30 mouse cellular contexts compared by ENCODE assay signal in the genomic region with DNA sequence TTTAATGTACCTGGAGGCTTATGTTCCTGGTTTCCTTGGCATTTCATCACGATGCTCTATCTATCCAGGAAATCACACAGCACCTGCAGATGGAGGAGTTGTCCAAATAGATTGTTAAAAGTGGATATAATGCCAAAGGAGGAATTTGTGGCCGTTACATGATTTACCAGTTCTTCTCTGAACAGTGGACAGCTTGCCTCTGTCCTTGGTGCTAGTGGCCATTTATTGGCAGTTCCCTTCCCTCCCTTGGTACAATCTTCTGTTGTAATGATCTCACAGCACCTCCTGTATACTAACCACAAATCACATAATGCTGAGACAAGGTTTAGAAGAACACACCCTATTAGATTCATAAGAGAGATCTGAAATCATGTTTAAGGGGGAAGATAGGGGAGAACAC. TPM values are rescaled to one million over a fixed set of nuclear protein-coding genes. Genes with fewer than 3 reads are reported as not detected.
A peak's percentile ranks its signal among the peaks of the same experiment; 100 is the strongest.
DNase-seq lines count a peak whose midpoint lies in the region; ATAC-seq lines count a peak whose summit lies in the region.
"Had no signal": no experiment of that assay in that cellular context is flagged by ENCODE, and none has a peak within 500 bp of the region (broad histone marks: within the 10 kb centered on the region; RNA-seq: fewer than 3 reads in every experiment).

No protein-coding gene starts in this region.

- H3K4me3 ChIP-seq in embryonic facial prominence, embryonic 14.5 days (ENCODE audit: low read depth, low read length): no peak overlapping the region
- no peak overlapping the region for H3K4me3 ChIP-seq in midbrain, embryonic 10.5 days
- H3K4me3 ChIP-seq: gastrocnemius, adult 2 months; heart, embryonic 10.5 days; limb, embryonic 13.5 days; liver, embryonic 13.5 days; megakaryocyte, embryonic 14.5 days; neural tube, embryonic 13.5 days had no signal

- no peak overlapping the region for H3K4me2 ChIP-seq in embryonic facial prominence, embryonic 14.5 days (ENCODE audit: low read depth, low read length)
- H3K4me2 ChIP-seq: hindbrain, embryonic 14.5 days; limb, embryonic 13.5 days; liver, embryonic 13.5 days; neural tube, embryonic 13.5 days had no signal

- no peak overlapping the region for H3K9ac ChIP-seq in embryonic facial prominence, embryonic 14.5 days (ENCODE audit: low read depth, low read length)
- H3K9ac ChIP-seq: forebrain, postnatal 0 days; hindbrain, embryonic 14.5 days; limb, embryonic 13.5 days; liver, embryonic 13.5 days; neural tube, embryonic 13.5 days had no signal

- WGBS in embryonic facial prominence, embryonic 14.5 days: 46% methylated on average over 2 of the region's 2 CpGs
- WGBS in midbrain, embryonic 10.5 days: 76% methylated on average over 2 of the region's 2 CpGs

- no peaks in the 10 kb centered on the region for H3K4me1 ChIP-seq in embryonic facial prominence, embryonic 14.5 days (ENCODE audit: control insufficient read depth, insufficient read depth, low read length)
- H3K4me1 ChIP-seq in midbrain, embryonic 10.5 days: peaks cover 6% of the 10 kb centered on the region
- H3K4me1 ChIP-seq: limb, embryonic 13.5 days; liver, embryonic 13.5 days; megakaryocyte, embryonic 14.5 days; neural tube, embryonic 13.5 days had no signal

- peak; percentile 6 for DNase-seq in adrenal gland, postnatal 14 days
- no peak for DNase-seq in adrenal gland, postnatal 25 days
- DNase-seq in kidney, postnatal 4 days: peak; percentile 24 to 32
- no peak for DNase-seq in kidney, adult 11 months
- DNase-seq in R1 (ENCODE audit: low read depth, low spot score) (peak; percentile 3), liver (no peak)
- peak; percentile 23 for DNase-seq in embryonic facial prominence, embryonic 14.5 days (ENCODE audit: low spot score)
- no peak for DNase-seq in midbrain, embryonic 10.5 days (ENCODE audit: low spot score)
- DNase-seq: cerebellum, adult 11 months; cerebellum, postnatal 10 days; forebrain, postnatal 0 days; gastrocnemius, adult 2 months; heart, postnatal 4 days; kidney, adult 9 months; layer of hippocampus, postnatal 36 days; liver, embryonic 13.5 days; lung, adult 2 months; lung, postnatal 36 days; midbrain, embryonic 14.5 days; thymus, adult 18-20 months; thymus, postnatal 4 days had no signal

- no peaks in the 10 kb centered on the region for H3K27me3 ChIP-seq in embryonic facial prominence, embryonic 14.5 days (replicated peaks; ENCODE audit: control insufficient read depth, insufficient read depth, low read length)
- no peaks in the 10 kb centered on the region for H3K27me3 ChIP-seq in midbrain, embryonic 10.5 days (ENCODE audit: low read depth, poor library complexity, severe bottlenecking)
- H3K27me3 ChIP-seq: limb, embryonic 13.5 days; liver, embryonic 13.5 days; megakaryocyte, embryonic 14.5 days; neural tube, embryonic 13.5 days; Patski had no signal

- no peak overlapping the region for H3K27ac ChIP-seq in embryonic facial prominence, embryonic 14.5 days (replicated peaks; ENCODE audit: low read depth, low read length)
- no peak overlapping the region for H3K27ac ChIP-seq in midbrain, embryonic 10.5 days (replicated peaks)
- H3K27ac ChIP-seq: gastrocnemius, adult 2 months; heart, embryonic 10.5 days; hindbrain, embryonic 14.5 days; limb, embryonic 13.5 days; liver, embryonic 13.5 days; neural tube, embryonic 13.5 days had no signal

- ATAC-seq in embryonic facial prominence, embryonic 14.5 days (ENCODE audit: low read depth): no peak
- ATAC-seq: activated CD4-positive, CD25-positive, alpha-beta regulatory T cell, adult 4 months; CD4-positive, CD25-positive, alpha-beta regulatory T cell, adult 4 months; forebrain, postnatal 0 days; inflammation-experienced regulatory T-cells, adult 6 months; Patski had no signal

- no peaks in the 10 kb centered on the region for H3K9me3 ChIP-seq in embryonic facial prominence, embryonic 14.5 days (ENCODE audit: control insufficient read depth, low read length)
- H3K9me3 ChIP-seq in midbrain, embryonic 10.5 days (replicated peaks): no peaks in the 10 kb centered on the region
- H3K9me3 ChIP-seq: heart, embryonic 10.5 days; limb, embryonic 13.5 days; liver, embryonic 13.5 days; neural tube, embryonic 13.5 days had no signal

- no peaks in the 10 kb centered on the region for H3K36me3 ChIP-seq in embryonic facial prominence, embryonic 14.5 days (ENCODE audit: control insufficient read depth, insufficient read depth, low read length)
- H3K36me3 ChIP-seq in midbrain, embryonic 10.5 days: no peaks in the 10 kb centered on the region
- H3K36me3 ChIP-seq: limb, embryonic 13.5 days; liver, embryonic 13.5 days; neural tube, embryonic 13.5 days had no signal

RNA-seq across cellular contexts. Expression of a gene that starts 55.7 kb away (rescaled TPM):
- total RNA-seq in adrenal gland, postnatal 14 days (2021): 0.41 and 0.86 TPM in 2 replicates
- 0.49 and 0.81 TPM in 2 replicates for total RNA-seq in adrenal gland, postnatal 25 days (2021)
- polyA plus RNA-seq in embryonic facial prominence, embryonic 14.5 days (2014; fragmentation: Nextera tagmentation; extraction: Ambion mirVana): 0.76 and 0.85 TPM in 2 replicates
- polyA plus RNA-seq in midbrain, embryonic 10.5 days (2016; fragmentation: Nextera tagmentation; extraction: Ambion mirVana): 0.10 TPM in 1 of 2 replicates, not detected in the other
- total RNA-seq: gastrocnemius, adult 2 months had no signal
- polyA plus RNA-seq: activated CD4-positive, CD25-positive, alpha-beta regulatory T cell, adult 4 months; CD4-positive, CD25-positive, alpha-beta regulatory T cell, adult 4 months; inflammation-experienced regulatory T-cells, adult 6 months; Patski had no signal

Comparison
In these comparisons a context has a peak if more than half of its experiments do, and no peak if none do; other contexts are left out.
1. DNase-seq: peak in adrenal gland, postnatal 14 days (single experiment), kidney, postnatal 4 days (2 of 2), R1 (single experiment) and embryonic facial prominence, embryonic 14.5 days (single experiment); none in adrenal gland, postnatal 25 days (single experiment), kidney, adult 11 months (single experiment), midbrain, embryonic 10.5 days (single experiment) and liver (single experiment).